In genomic region chr13:112760538-112760881, GRCm38 (mm10) we compare ENCODE assay signal across 12 mouse cellular contexts. TPM values are rescaled to one million over a fixed set of nuclear protein-coding genes. Genes with fewer than 3 reads are reported as not detected.
DNase-seq lines count a peak whose midpoint lies in the region; ATAC-seq and TF ChIP-seq lines count a peak whose summit lies in the region.
"Had no signal": no experiment of that assay in that cellular context is flagged by ENCODE, and none has a peak within 500 bp of the region (broad histone marks: within the 10 kb centered on the region; RNA-seq: fewer than 3 reads in every experiment).

No protein-coding gene starts in this region.

- DNase-seq in heart, postnatal 14 days, result no peak
- peak; percentile 49 for DNase-seq in A20 (ENCODE audit: low read depth, low spot score)
- DNase-seq in liver, embryonic 13.5 days, result no peak
- DNase-seq in midbrain, embryonic 14.5 days, result no peak
- DNase-seq: adrenal gland, postnatal 25 days; lung, embryonic 14.5 days; retina, postnatal 1 day had no signal

- H3K27ac ChIP-seq in heart, embryonic 11.5 days (ENCODE audit: low read depth, low read length), result peak overlapping the region; percentile 29; the same call in 1 of the 2 replicates
- H3K27ac ChIP-seq in bone marrow macrophage, adult 2 months (ENCODE audit: insufficient read depth, low read depth, low read length), result peak overlapping the region; percentile 43
- H3K27ac ChIP-seq in liver, embryonic 13.5 days, result 0 out of 2 replicates have a peak overlapping the region, but pooled peaks have one; percentile 14
- H3K27ac ChIP-seq in midbrain, embryonic 14.5 days (replicated peaks; ENCODE audit: low read depth, low read length), result no peak overlapping the region
- H3K27ac ChIP-seq in hindbrain, embryonic 16.5 days (ENCODE audit: low read depth, low read length), result no peak overlapping the region

- no peaks in the 10 kb centered on the region for H3K36me3 ChIP-seq in heart, embryonic 11.5 days (ENCODE audit: control insufficient read depth, insufficient read depth, low read length)
- H3K36me3 ChIP-seq in liver, embryonic 13.5 days, result no peaks in the 10 kb centered on the region
- H3K36me3 ChIP-seq in midbrain, embryonic 14.5 days (ENCODE audit: control insufficient read depth, insufficient read depth, low read length), result no peaks in the 10 kb centered on the region
- H3K36me3 ChIP-seq in hindbrain, embryonic 16.5 days (ENCODE audit: control insufficient read depth, insufficient read depth, low read length), result no peaks in the 10 kb centered on the region

- intact Hi-C loops in heart, postnatal 14 days (cut with DNase I), result loop anchor here (5.0 kb wide), 1 partner anchor 88 kb away; no protein-coding TSS in a partner anchor

- 46% methylated on average over 1 of the region's 1 CpGs for WGBS in heart, embryonic 11.5 days (ENCODE audit: insufficient replicate concordance)
- whole genome bisulfite sequencing in liver, embryonic 13.5 days (ENCODE audit: insufficient replicate concordance), result 3% methylated on average over 1 of the region's 1 CpGs
- WGBS in midbrain, embryonic 14.5 days, result 52% methylated on average over 1 of the region's 1 CpGs
- 48% methylated on average over 1 of the region's 1 CpGs for WGBS in hindbrain, embryonic 16.5 days

- TF ChIP-seq POLR2A in bone marrow macrophage, adult 2 months (IDR thresholded peaks at IDR 0.05; ENCODE audit: borderline replicate concordance, low read depth, low read length), result no peak

- peaks cover 20% of the 10 kb centered on the region for H3K4me1 ChIP-seq in heart, embryonic 11.5 days (ENCODE audit: control insufficient read depth, insufficient read depth, low read length)
- H3K4me1 ChIP-seq in bone marrow macrophage, adult 2 months (ENCODE audit: control insufficient read depth, insufficient read depth, low read length), result peaks cover 17% of the 10 kb centered on the region
- peaks cover 41% of the 10 kb centered on the region for H3K4me1 ChIP-seq in liver, embryonic 13.5 days (replicated peaks)
- H3K4me1 ChIP-seq in midbrain, embryonic 14.5 days (ENCODE audit: control insufficient read depth, insufficient read depth, low read length), result no peaks in the 10 kb centered on the region
- peaks cover 4% of the 10 kb centered on the region; the same call in 1 of the 2 replicates for H3K4me1 ChIP-seq in hindbrain, embryonic 16.5 days (ENCODE audit: control insufficient read depth, insufficient read depth, low read depth, low read length)

- H3K9me3 ChIP-seq in heart, embryonic 11.5 days (replicated peaks; ENCODE audit: control insufficient read depth, low read length), result no peaks in the 10 kb centered on the region
- no peaks in the 10 kb centered on the region for H3K9me3 ChIP-seq in liver, embryonic 13.5 days (replicated peaks)
- H3K9me3 ChIP-seq in midbrain, embryonic 14.5 days (ENCODE audit: control insufficient read depth, low read length), result no peaks in the 10 kb centered on the region
- no peaks in the 10 kb centered on the region for H3K9me3 ChIP-seq in hindbrain, embryonic 16.5 days (ENCODE audit: control insufficient read depth, low read length)

- no peak for TF ChIP-seq CTCF in bone marrow macrophage, adult 2 months (IDR thresholded peaks at IDR 0.05; ENCODE audit: low read depth, low read length)

- no peak overlapping the region for H3K4me2 ChIP-seq in heart, embryonic 11.5 days
- H3K4me2 ChIP-seq in liver, embryonic 13.5 days, result no peak overlapping the region
- no peak overlapping the region for H3K4me2 ChIP-seq in midbrain, embryonic 14.5 days (ENCODE audit: low read length)
- no peak overlapping the region for H3K4me2 ChIP-seq in hindbrain, embryonic 16.5 days (ENCODE audit: low read length)
- H3K4me2 ChIP-seq: lung, embryonic 14.5 days had no signal

- no peak for ATAC-seq in heart, embryonic 11.5 days (replicated peaks; ENCODE audit: insufficient number of reproducible peaks, low FRiP score, low TSS enrichment)
- no peak for ATAC-seq in liver, embryonic 13.5 days (ENCODE audit: low read depth)
- ATAC-seq in midbrain, embryonic 14.5 days (ENCODE audit: low FRiP score, low TSS enrichment), result no peak
- no peak for ATAC-seq in hindbrain, embryonic 16.5 days
- ATAC-seq in frontal cortex, adult (ENCODE audit: low TSS enrichment), result no peak
- ATAC-seq: midbrain, embryonic 16.5 days had no signal

- H3K4me3 ChIP-seq in heart, embryonic 11.5 days (ENCODE audit: low read depth, low read length), result no peak overlapping the region
- no peak overlapping the region for H3K4me3 ChIP-seq in bone marrow macrophage, adult 2 months (ENCODE audit: insufficient read depth, low read length)
- H3K4me3 ChIP-seq in liver, embryonic 13.5 days (replicated peaks), result no peak overlapping the region
- H3K4me3 ChIP-seq in midbrain, embryonic 14.5 days (replicated peaks; ENCODE audit: low read depth, low read length), result no peak overlapping the region
- H3K4me3 ChIP-seq in hindbrain, embryonic 16.5 days (ENCODE audit: low read length), result no peak overlapping the region

- H3K27me3 ChIP-seq in heart, embryonic 11.5 days (ENCODE audit: control insufficient read depth, insufficient read depth, low read length), result no peaks in the 10 kb centered on the region
- 0 out of 2 replicates have a peak, but pooled peaks cover 3% of the 10 kb centered on the region for H3K27me3 ChIP-seq in liver, embryonic 13.5 days
- H3K27me3 ChIP-seq in midbrain, embryonic 14.5 days (ENCODE audit: control insufficient read depth, insufficient read depth, low read length), result no peaks in the 10 kb centered on the region
- no peaks in the 10 kb centered on the region for H3K27me3 ChIP-seq in hindbrain, embryonic 16.5 days (replicated peaks; ENCODE audit: control insufficient read depth, insufficient read depth, low read length)

- H3K9ac ChIP-seq in heart, embryonic 11.5 days (ENCODE audit: low read depth, low read length), result no peak overlapping the region
- peak overlapping the region; percentile 18; the same call in 1 of the 2 replicates for H3K9ac ChIP-seq in liver, embryonic 13.5 days
- no peak overlapping the region for H3K9ac ChIP-seq in midbrain, embryonic 14.5 days (replicated peaks; ENCODE audit: low read length)
- H3K9ac ChIP-seq in hindbrain, embryonic 16.5 days (ENCODE audit: low read depth, low read length), result no peak overlapping the region
- H3K9ac ChIP-seq: lung, embryonic 14.5 days had no signal

RNA-seq across cellular contexts. Expression of gene Plpp1, which starts 40.1 kb away (rescaled TPM):
- polyA plus RNA-seq in heart, embryonic 11.5 days (2014; fragmentation: Nextera tagmentation; extraction: Ambion mirVana), result 37.3 and 41.7 TPM in 2 replicates
- total RNA-seq in heart, postnatal 14 days (2021), result 10 to 100 TPM; 72.5 to 75.2 TPM
- polyA plus RNA-seq in bone marrow macrophage, adult 2 months (2012; ENCODE audit: insufficient read depth, insufficient read length, missing spikeins), result 1.2 and 1.8 TPM in 2 replicates
- polyA plus RNA-seq in liver, embryonic 13.5 days (2015; fragmentation: Nextera tagmentation; extraction: Ambion mirVana), result 31.8 and 32.2 TPM in 2 replicates
- 48.3 and 57.7 TPM in 2 replicates for polyA plus RNA-seq in midbrain, embryonic 14.5 days (2014; fragmentation: Nextera tagmentation; extraction: Ambion mirVana)
- 78.8 and 85.8 TPM in 2 replicates for polyA plus RNA-seq in hindbrain, embryonic 16.5 days (2015; fragmentation: Nextera tagmentation; extraction: Ambion mirVana)

Comparison
In these comparisons a context has a peak if more than half of its experiments do, and no peak if none do; other contexts are left out.
1. H3K27ac ChIP-seq: peak in heart, embryonic 11.5 days (single experiment), bone marrow macrophage, adult 2 months (single experiment) and liver, embryonic 13.5 days (single experiment); none in midbrain, embryonic 14.5 days (single experiment) and hindbrain, embryonic 16.5 days (single experiment).
2. RNA of gene Plpp1, which starts 40.1 kb away (polyA plus RNA-seq): 78.8 to 85.8 TPM in hindbrain, embryonic 16.5 days, 48.3 to 57.7 TPM in midbrain, embryonic 14.5 days, 37.3 to 41.7 TPM in heart, embryonic 11.5 days and 31.8 to 32.2 TPM in liver, embryonic 13.5 days; 1.2 to 1.8 TPM in bone marrow macrophage, adult 2 months; every median in the first group is over 10 times any median in the second.